Mouse (Mus musculus): ENCODE measurements around the gene Odf3l1. TPM values are rescaled to one million over a fixed set of nuclear protein-coding genes. Genes with fewer than 3 reads are reported as not detected.

The Odf3l1 gene
- polyA plus RNA-seq, 1 experiment from 2014 or later = not detected

DNA sequence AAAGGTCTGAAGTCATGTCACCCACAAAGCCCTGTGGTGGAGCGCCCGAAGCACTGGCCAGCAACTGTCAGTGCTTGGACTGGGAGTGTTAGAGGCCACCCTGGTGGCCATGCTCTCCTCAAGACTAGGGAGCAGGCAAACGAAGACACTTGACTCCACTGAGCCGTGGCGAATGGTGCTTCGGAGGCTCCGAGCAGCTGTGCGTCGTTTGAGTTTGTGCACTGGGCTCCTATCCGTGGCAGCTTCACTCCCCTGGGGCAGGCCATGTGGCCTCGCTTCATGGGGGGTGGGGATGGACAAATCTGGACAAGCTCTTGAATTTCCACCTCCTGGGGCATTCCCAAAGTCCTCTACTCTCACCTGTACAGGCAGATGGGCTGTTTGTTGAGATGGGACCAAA is 34.9 kb upstream of the Odf3l1 start:
- DNase-seq (ENCODE audit: low spot score) (no peak), ATAC-seq (replicated peaks; ENCODE audit: low FRiP score) (no peak)
- Histone ChIP-seq H3K27me3 (ENCODE audit: control insufficient read depth, insufficient read depth, low read length) (no peaks in the 10 kb centered on the region), H3K27ac (ENCODE audit: low read depth, low read length) (no peak overlapping the region), H3K4me1 (replicated peaks; ENCODE audit: control insufficient read depth, insufficient read depth, low read length) (no peaks in the 10 kb centered on the region), H3K36me3 (ENCODE audit: control insufficient read depth, insufficient read depth, low read length) (no peaks in the 10 kb centered on the region), H3K4me2 (ENCODE audit: low read depth, low read length, severe bottlenecking) (no peak overlapping the region), H3K4me3 (ENCODE audit: low read depth, low read length) (no peak overlapping the region), H3K9me3 (ENCODE audit: control insufficient read depth, low read length) (no peaks in the 10 kb centered on the region), H3K9ac (ENCODE audit: low read length) (no peak overlapping the region)
- 85% methylated on average over 11 of the region's 11 CpGs for WGBS

DNA sequence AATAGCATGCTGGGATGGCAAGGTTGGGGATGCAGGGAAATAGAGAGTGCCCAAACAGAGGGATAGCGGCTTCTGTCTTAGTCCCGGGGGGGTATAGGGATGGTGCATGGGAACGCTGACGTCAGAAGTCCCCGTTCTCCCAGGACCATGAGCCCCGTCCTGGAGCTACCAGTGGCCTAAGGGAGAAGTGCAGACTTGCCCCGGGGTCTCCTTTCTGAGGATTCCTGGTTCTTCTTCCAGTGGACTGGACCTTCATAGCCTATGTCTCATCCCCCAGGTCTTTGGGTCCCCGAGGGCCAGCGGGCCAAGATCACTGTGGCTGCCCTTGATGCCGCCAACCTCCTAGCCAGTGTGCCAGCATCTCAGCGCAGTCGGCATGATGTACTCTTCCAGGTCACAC is 32.3 kb upstream of the Odf3l1 start:
- H3K27ac ChIP-seq (ENCODE audit: low read depth, low read length) = no peak overlapping the region
- H3K4me1 ChIP-seq (replicated peaks; ENCODE audit: control insufficient read depth, insufficient read depth, low read length) = peaks cover 5% of the 10 kb centered on the region
- H3K9me3 ChIP-seq (ENCODE audit: control insufficient read depth, low read length) = no peaks in the 10 kb centered on the region
- no peaks in the 10 kb centered on the region; the same call in 1 of the 2 replicates for H3K27me3 ChIP-seq (ENCODE audit: control insufficient read depth, insufficient read depth, low read length)
- ATAC-seq (replicated peaks; ENCODE audit: low FRiP score) = no peak
- no peak overlapping the region for H3K9ac ChIP-seq (ENCODE audit: low read length)
- H3K4me2 ChIP-seq (ENCODE audit: low read depth, low read length, severe bottlenecking) = no peak overlapping the region
- no peaks in the 10 kb centered on the region for H3K36me3 ChIP-seq (ENCODE audit: control insufficient read depth, insufficient read depth, low read length)
- WGBS = 93% methylated on average over 12 of the region's 12 CpGs
- DNase-seq (ENCODE audit: low spot score) = no peak
- no peak overlapping the region for H3K4me3 ChIP-seq (ENCODE audit: low read depth, low read length)

DNA sequence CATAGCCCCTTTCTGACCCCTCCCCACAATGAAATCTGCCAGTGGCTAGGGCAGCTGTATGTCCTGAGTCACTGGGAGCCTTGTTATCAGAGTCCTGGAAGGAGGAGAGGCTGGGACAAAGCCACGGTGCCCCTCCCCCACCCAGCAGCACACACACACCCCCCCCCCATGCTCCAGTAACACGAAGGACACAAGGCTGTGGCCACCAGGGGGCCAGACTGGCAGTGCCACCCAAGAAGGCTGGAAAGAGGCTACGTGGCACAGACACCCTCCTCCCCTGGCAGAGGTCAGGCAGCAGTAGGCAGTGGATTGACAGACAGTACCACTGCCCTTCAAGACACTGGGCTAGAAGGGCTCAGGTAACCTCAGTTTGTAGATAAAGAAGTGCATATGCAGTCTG is 29.5 kb upstream of the Odf3l1 start:
- Histone ChIP-seq H3K4me2 (ENCODE audit: low read depth, low read length, severe bottlenecking) (no peak overlapping the region), H3K4me3 (ENCODE audit: low read depth, low read length) (no peak overlapping the region), H3K4me1 (replicated peaks; ENCODE audit: control insufficient read depth, insufficient read depth, low read length) (peaks cover 7% of the 10 kb centered on the region), H3K36me3 (ENCODE audit: control insufficient read depth, insufficient read depth, low read length) (no peaks in the 10 kb centered on the region), H3K27ac (ENCODE audit: low read depth, low read length) (no peak overlapping the region), H3K9ac (ENCODE audit: low read length) (no peak overlapping the region), H3K9me3 (ENCODE audit: control insufficient read depth, low read length) (no peaks in the 10 kb centered on the region), H3K27me3 (ENCODE audit: control insufficient read depth, insufficient read depth, low read length) (no peaks in the 10 kb centered on the region; the same call in 1 of the 2 replicates)
- DNase-seq (ENCODE audit: low spot score) (peak; percentile 69), ATAC-seq (replicated peaks; ENCODE audit: low FRiP score) (no peak)
- 22% methylated on average over 3 of the region's 3 CpGs for WGBS

DNA sequence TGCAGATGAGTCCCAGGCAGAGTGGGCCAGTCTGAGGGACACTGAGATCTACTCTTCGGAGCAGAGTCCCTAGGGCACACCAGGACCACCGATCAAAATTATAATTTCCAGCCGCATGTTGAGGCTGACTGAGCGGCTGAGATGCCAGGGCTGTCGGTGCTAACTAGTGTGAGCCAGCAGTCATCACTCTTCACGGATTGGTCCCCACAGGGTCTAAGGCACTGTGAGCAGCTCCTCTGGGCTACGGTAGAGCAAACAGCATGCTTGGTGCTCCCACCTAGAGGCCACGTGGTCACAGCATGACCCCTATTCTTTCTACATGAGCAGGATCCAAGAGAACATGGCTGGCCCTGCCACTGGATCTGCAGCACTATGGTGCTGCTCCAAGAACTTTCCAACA is 28.8 kb upstream of the Odf3l1 start:
- Histone ChIP-seq H3K36me3 (ENCODE audit: control insufficient read depth, insufficient read depth, low read length) (no peaks in the 10 kb centered on the region), H3K4me1 (replicated peaks; ENCODE audit: control insufficient read depth, insufficient read depth, low read length) (peaks cover 7% of the 10 kb centered on the region), H3K27ac (ENCODE audit: low read depth, low read length) (no peak overlapping the region), H3K4me2 (ENCODE audit: low read depth, low read length, severe bottlenecking) (no peak overlapping the region), H3K4me3 (ENCODE audit: low read depth, low read length) (no peak overlapping the region), H3K9ac (ENCODE audit: low read length) (peak overlapping the region; percentile 12; the same call in 1 of the 2 replicates), H3K9me3 (ENCODE audit: control insufficient read depth, low read length) (no peaks in the 10 kb centered on the region), H3K27me3 (ENCODE audit: control insufficient read depth, insufficient read depth, low read length) (no peaks in the 10 kb centered on the region; the same call in 1 of the 2 replicates)
- 65% methylated on average over 8 of the region's 8 CpGs for WGBS
- ATAC-seq (replicated peaks; ENCODE audit: low FRiP score) (no peak), DNase-seq (ENCODE audit: low spot score) (no peak)

DNA sequence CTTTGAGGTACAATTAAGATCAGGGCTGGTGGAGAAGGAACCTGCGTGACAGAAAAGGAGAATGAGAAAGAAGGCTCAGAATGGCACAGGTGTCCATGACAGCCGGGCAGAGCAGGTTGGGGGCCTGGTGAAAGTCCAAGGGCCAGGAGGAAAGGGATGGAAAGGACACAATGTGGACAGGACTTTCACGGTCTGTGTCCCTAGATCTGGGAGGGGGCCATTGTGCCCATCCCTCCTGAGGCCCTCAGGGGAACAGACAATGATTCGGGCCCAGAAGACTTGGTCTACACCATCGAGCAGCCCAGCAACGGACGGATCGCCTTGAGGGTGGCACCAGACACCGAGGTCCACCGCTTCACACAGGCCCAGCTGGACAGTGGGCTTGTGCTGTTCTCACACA is 27.6 kb upstream of the Odf3l1 start:
- peaks cover 7% of the 10 kb centered on the region for H3K4me1 ChIP-seq (replicated peaks; ENCODE audit: control insufficient read depth, insufficient read depth, low read length)
- no peaks in the 10 kb centered on the region for H3K9me3 ChIP-seq (ENCODE audit: control insufficient read depth, low read length)
- no peak overlapping the region for H3K4me2 ChIP-seq (ENCODE audit: low read depth, low read length, severe bottlenecking)
- no peaks in the 10 kb centered on the region for H3K36me3 ChIP-seq (ENCODE audit: control insufficient read depth, insufficient read depth, low read length)
- WGBS = 88% methylated on average over 10 of the region's 10 CpGs
- ATAC-seq (replicated peaks; ENCODE audit: low FRiP score) (no peak), DNase-seq (ENCODE audit: low spot score) (no peak)
- no peak overlapping the region for H3K27ac ChIP-seq (ENCODE audit: low read depth, low read length)
- no peak overlapping the region for H3K4me3 ChIP-seq (ENCODE audit: low read depth, low read length)
- no peaks in the 10 kb centered on the region; the same call in 1 of the 2 replicates for H3K27me3 ChIP-seq (ENCODE audit: control insufficient read depth, insufficient read depth, low read length)
- no peak overlapping the region for H3K9ac ChIP-seq (ENCODE audit: low read length)

DNA sequence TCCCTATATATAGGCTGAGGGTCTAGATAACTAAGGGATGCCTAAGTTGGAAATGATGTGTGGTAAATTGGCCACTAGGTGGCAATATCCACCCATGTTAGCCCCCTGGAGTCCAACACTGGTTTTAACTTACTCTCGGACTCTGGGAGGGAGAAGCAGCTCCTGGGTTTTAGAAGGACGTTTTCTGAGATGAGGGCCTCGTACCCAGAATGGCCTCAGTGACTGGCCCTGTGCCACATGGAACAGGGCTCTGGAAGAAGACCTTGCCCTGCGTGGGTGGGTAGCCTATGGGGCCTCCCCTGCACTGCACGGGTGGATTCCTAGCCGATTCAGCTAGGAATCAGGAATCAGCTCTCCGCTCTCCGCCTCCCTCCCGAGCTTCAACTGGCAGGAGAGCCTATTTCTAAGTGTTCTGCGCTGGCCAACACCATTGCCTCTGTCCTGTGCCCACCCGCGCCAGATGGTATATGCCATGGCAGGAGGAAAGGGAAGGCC is 27.1 kb upstream of the Odf3l1 start:
- 31% methylated on average over 12 of the region's 12 CpGs for WGBS
- H3K9ac ChIP-seq (ENCODE audit: low read length) = peak overlapping the region; percentile 4; the same call in 1 of the 2 replicates
- H3K9me3 ChIP-seq (ENCODE audit: control insufficient read depth, low read length) = no peaks in the 10 kb centered on the region
- H3K4me3 ChIP-seq (ENCODE audit: low read depth, low read length) = no peak overlapping the region
- no peak overlapping the region; the same call in 1 of the 2 replicates for H3K4me2 ChIP-seq (ENCODE audit: low read depth, low read length, severe bottlenecking)
- H3K27me3 ChIP-seq (ENCODE audit: control insufficient read depth, insufficient read depth, low read length) = no peaks in the 10 kb centered on the region; the same call in 1 of the 2 replicates
- peaks cover 7% of the 10 kb centered on the region for H3K4me1 ChIP-seq (replicated peaks; ENCODE audit: control insufficient read depth, insufficient read depth, low read length)
- ATAC-seq (replicated peaks; ENCODE audit: low FRiP score) (0 out of 2 replicates have a peak, but pooled peaks have one; percentile 40), DNase-seq (ENCODE audit: low spot score) (peak; percentile 73)
- no peak overlapping the region for H3K27ac ChIP-seq (ENCODE audit: low read depth, low read length)
- H3K36me3 ChIP-seq (ENCODE audit: control insufficient read depth, insufficient read depth, low read length) = no peaks in the 10 kb centered on the region

DNA sequence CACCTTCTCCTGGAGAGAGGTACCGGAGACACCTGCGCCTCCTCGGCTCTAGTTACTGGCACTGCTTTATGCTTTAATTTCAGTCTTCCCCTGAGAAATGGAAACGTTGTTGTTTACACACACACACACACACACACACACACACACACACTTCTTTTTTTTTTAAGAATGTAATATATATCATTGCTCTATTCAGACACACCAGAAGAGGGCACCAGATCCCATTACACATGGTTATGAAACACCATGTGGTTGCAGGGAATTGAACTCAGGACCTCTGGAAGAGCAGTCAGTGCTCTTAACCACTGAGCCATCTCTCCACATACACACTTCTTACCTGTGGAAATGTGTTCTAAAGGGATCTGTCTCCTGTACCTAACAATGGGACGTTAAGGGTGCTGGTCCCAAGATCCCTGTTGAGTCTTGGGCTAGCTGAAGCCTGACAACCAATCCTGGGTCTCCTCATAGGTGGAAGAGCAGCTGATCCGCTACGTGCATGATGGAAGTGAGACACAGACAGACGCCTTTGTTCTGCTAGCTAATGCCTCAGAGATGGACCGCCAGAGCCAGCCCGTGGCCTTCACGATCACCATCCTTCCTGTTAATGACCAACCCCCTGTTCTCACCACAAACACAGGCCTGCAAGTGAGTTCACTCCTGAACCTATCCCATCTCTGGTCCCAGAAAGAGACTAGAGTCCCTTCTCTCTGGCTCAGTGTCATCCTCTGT is 26.2 kb upstream of the Odf3l1 start:
- Histone ChIP-seq H3K9ac (ENCODE audit: low read length) (no peak overlapping the region), H3K9me3 (ENCODE audit: control insufficient read depth, low read length) (no peaks in the 10 kb centered on the region), H3K4me2 (ENCODE audit: low read depth, low read length, severe bottlenecking) (no peak overlapping the region), H3K4me3 (ENCODE audit: low read depth, low read length) (no peak overlapping the region), H3K36me3 (ENCODE audit: control insufficient read depth, insufficient read depth, low read length) (no peaks in the 10 kb centered on the region), H3K27ac (ENCODE audit: low read depth, low read length) (no peak overlapping the region), H3K4me1 (replicated peaks; ENCODE audit: control insufficient read depth, insufficient read depth, low read length) (peaks cover 7% of the 10 kb centered on the region), H3K27me3 (ENCODE audit: control insufficient read depth, insufficient read depth, low read length) (no peaks in the 10 kb centered on the region; the same call in 1 of the 2 replicates)
- DNase-seq (ENCODE audit: low spot score) = no peak
- WGBS = 75% methylated on average over 11 of the region's 11 CpGs
- no peak for ATAC-seq (replicated peaks; ENCODE audit: low FRiP score)

DNA sequence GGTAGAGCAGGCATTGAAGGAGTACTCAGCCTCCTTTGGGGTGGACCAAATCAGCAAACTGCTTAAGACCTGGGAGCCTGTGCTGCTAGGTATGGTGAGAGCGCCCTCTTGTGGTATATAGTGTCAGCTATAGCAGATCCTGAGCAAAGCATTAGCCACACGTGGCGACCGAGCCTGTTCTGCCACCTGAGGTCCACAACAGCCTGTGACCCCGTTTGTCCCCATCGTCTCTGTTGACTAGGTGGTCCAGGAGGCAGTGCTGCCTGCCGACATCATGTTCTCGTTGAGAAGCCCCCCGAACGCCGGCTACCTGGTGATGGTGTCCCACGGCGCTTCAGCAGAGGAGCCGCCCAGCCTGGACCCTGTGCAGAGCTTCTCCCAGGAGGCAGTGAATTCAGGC is 25.3 kb upstream of the Odf3l1 start:
- Histone ChIP-seq H3K27me3 (ENCODE audit: control insufficient read depth, insufficient read depth, low read length) (no peaks in the 10 kb centered on the region; the same call in 1 of the 2 replicates), H3K9me3 (ENCODE audit: control insufficient read depth, low read length) (no peaks in the 10 kb centered on the region), H3K27ac (ENCODE audit: low read depth, low read length) (no peak overlapping the region), H3K4me1 (replicated peaks; ENCODE audit: control insufficient read depth, insufficient read depth, low read length) (peaks cover 7% of the 10 kb centered on the region), H3K36me3 (ENCODE audit: control insufficient read depth, insufficient read depth, low read length) (no peaks in the 10 kb centered on the region), H3K9ac (ENCODE audit: low read length) (peak overlapping the region; percentile 32), H3K4me3 (ENCODE audit: low read depth, low read length) (peak overlapping the region; percentile 6; the same call in 1 of the 2 replicates), H3K4me2 (ENCODE audit: low read depth, low read length, severe bottlenecking) (peak overlapping the region; percentile 51)
- DNase-seq (ENCODE audit: low spot score) (peak; percentile 86), ATAC-seq (replicated peaks; ENCODE audit: low FRiP score) (peak; percentile 63; the same call in 1 of the 2 replicates)
- 5% methylated on average over 14 of the region's 14 CpGs for WGBS
